Mouse (Mus musculus) myocyte (in vitro differentiated cells): ENCODE data around the gene Catsper1.

Source experiments
- MAX ChIP-seq: IDR thresholded peaks from one replicate; pipeline ENCODE4 v1.6.1; 2011; ENCODE audit warnings: low read depth, mild to moderate bottlenecking, control low read depth
- POLR2A ChIP-seq: IDR thresholded peaks from one replicate; pipeline ENCODE4 v1.6.1; 2011; ENCODE audit warnings: low read depth, mild to moderate bottlenecking, control low read depth, moderate library complexity; ENCODE audit not compliant: insufficient read length
- TCF3 ChIP-seq: IDR thresholded peaks from one replicate; pipeline ENCODE4 v1.6.1; 2011; ENCODE audit warnings: low read depth, control low read depth; ENCODE audit not compliant: insufficient read length

- TF ChIP-seq MAX (no peak), TCF3 (no peak), POLR2A (no peak)
These were observed 29.3 kb upstream of the Catsper1 start for GRCm38 (mm10) chr19:5306279-5306678.
